Mouse (Mus musculus): ENCODE data around the gene Leap2.

GRCm38 (mm10) chr11:53403638-53404037, 19.3 kb downstream of the Leap2 start:
- TF ChIP-seq CTCF (IDR thresholded peaks at IDR 0.05; ENCODE audit: low read depth, low read length) = no peak
- no peak for TF ChIP-seq POLR2A (IDR thresholded peaks at IDR 0.05; ENCODE audit: extremely low read depth, insufficient read depth, low read length)
